Mouse (Mus musculus): ENCODE measurements around the gene 1700029P11Rik.

The 1700029P11Rik gene

GRCm38 (mm10) chr15:81980321-81980720, at the start of gene 1700029P11Rik:
Gene 1700029P11Rik, plus strand, starts transcription at chr15:81980540.
- DNase-seq (ENCODE audit: low spot score in 2 of 2): no peak

GRCm38 (mm10) chr15:81932951-81933470, 47.3 kb upstream of the 1700029P11Rik start:
- no peak for DNase-seq (ENCODE audit: low spot score in 2 of 2)

- no peak for DNase-seq (ENCODE audit: low spot score in 2 of 2)
These were observed 46.4 kb upstream of the 1700029P11Rik start for GRCm38 (mm10) chr15:81933986-81934385.

- no peak for DNase-seq (ENCODE audit: low spot score in 2 of 2)
These were observed 44.3 kb upstream of the 1700029P11Rik start for GRCm38 (mm10) chr15:81935869-81936637.

GRCm38 (mm10) chr15:81936679-81937078, 43.7 kb upstream of the 1700029P11Rik start, which contains the start of gene Csdc2:
Gene Csdc2, plus strand, starts transcription at chr15:81936759.
- DNase-seq (ENCODE audit: low spot score in 2 of 2): peak in 1 of 2 experiments; percentile 56

GRCm38 (mm10) chr15:81937098-81937972, 43.0 kb upstream of the 1700029P11Rik start:
- peak in 1 of 2 experiments; percentile 45 for DNase-seq (ENCODE audit: low spot score in 2 of 2)

- peak in 1 of 2 experiments; percentile 55 for DNase-seq (ENCODE audit: low spot score in 2 of 2)
These were observed 42.1 kb upstream of the 1700029P11Rik start for GRCm38 (mm10) chr15:81938246-81938645.

GRCm38 (mm10) chr15:81939157-81939715, 41.1 kb upstream of the 1700029P11Rik start:
- no peak for DNase-seq (ENCODE audit: low spot score in 2 of 2)

GRCm38 (mm10) chr15:81939774-81940173, 40.6 kb upstream of the 1700029P11Rik start:
- no peak for DNase-seq (ENCODE audit: low spot score in 2 of 2)

- DNase-seq (ENCODE audit: low spot score in 2 of 2): no peak
These were observed 40.1 kb upstream of the 1700029P11Rik start for GRCm38 (mm10) chr15:81940219-81940618.

- DNase-seq (ENCODE audit: low spot score in 2 of 2): no peak
These were observed 39.3 kb upstream of the 1700029P11Rik start for GRCm38 (mm10) chr15:81941010-81941409.

- no peak for DNase-seq (ENCODE audit: low spot score in 2 of 2)
These were observed 37.1 kb upstream of the 1700029P11Rik start for GRCm38 (mm10) chr15:81943176-81943749.

GRCm38 (mm10) chr15:81949076-81949475, 31.3 kb upstream of the 1700029P11Rik start:
- DNase-seq (ENCODE audit: low spot score in 2 of 2): no peak

- no peak for DNase-seq (ENCODE audit: low spot score in 2 of 2)
These were observed 30.7 kb upstream of the 1700029P11Rik start for GRCm38 (mm10) chr15:81949476-81950131.

GRCm38 (mm10) chr15:81950716-81951115, 29.6 kb upstream of the 1700029P11Rik start:
- no peak for DNase-seq (ENCODE audit: low spot score in 2 of 2)

GRCm38 (mm10) chr15:81951159-81951558, 29.2 kb upstream of the 1700029P11Rik start:
- no peak for DNase-seq (ENCODE audit: low spot score in 2 of 2)

GRCm38 (mm10) chr15:81952310-81952709, 28.0 kb upstream of the 1700029P11Rik start:
- DNase-seq (ENCODE audit: low spot score in 2 of 2): no peak

GRCm38 (mm10) chr15:81954151-81954583, 26.2 kb upstream of the 1700029P11Rik start:
- no peak for DNase-seq (ENCODE audit: low spot score in 2 of 2)

- DNase-seq (ENCODE audit: low spot score in 2 of 2): no peak
These were observed 25.6 kb upstream of the 1700029P11Rik start for GRCm38 (mm10) chr15:81954716-81955115.

GRCm38 (mm10) chr15:81955414-81955813, 24.9 kb upstream of the 1700029P11Rik start:
- DNase-seq (ENCODE audit: low spot score in 2 of 2): no peak

- peak in 1 of 2 experiments; percentile 70 for DNase-seq (ENCODE audit: low spot score in 2 of 2)
These were observed 23.9 kb upstream of the 1700029P11Rik start for GRCm38 (mm10) chr15:81956457-81956856.

Data from cerebellum, postnatal 4 days (tissue).